Mouse (Mus musculus): ENCODE data around the gene Mepe. TPM values are rescaled to one million over a fixed set of nuclear protein-coding genes. Genes with fewer than 3 reads are reported as not detected.

Gene Mepe
- polyA plus RNA-seq, 1 experiment from 2014 or later = 0.58 TPM

DNA sequence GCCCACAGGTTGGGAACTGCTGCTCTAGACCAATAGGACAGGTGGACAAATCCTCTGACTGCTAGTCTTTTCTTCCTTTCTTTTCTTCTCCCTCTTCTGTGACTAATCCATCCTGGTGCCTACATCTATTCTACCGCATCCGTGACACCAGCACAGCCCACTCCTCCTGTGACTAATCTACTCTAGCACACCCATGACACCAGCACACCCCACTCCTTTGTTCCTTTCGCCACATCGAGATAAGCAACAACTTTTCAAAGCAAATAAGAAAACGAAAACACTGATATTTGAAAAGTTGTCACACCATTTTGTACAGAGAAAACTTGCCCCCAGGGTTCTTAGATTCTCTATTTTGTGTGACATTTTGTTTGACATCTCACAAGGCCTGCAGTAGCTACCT lies 5.0 kb downstream of the Mepe start:
- Histone ChIP-seq H3K36me3 (ENCODE audit: control insufficient read depth, insufficient read depth, low read length) (no peaks in the 10 kb centered on the region), H3K4me3 (ENCODE audit: low read depth, low read length) (no peak overlapping the region), H3K4me2 (ENCODE audit: low read depth, low read length) (no peak overlapping the region), H3K27me3 (replicated peaks; ENCODE audit: control insufficient read depth, insufficient read depth, low read length) (no peaks in the 10 kb centered on the region), H3K9me3 (ENCODE audit: control insufficient read depth, low read length) (no peaks in the 10 kb centered on the region), H3K27ac (replicated peaks; ENCODE audit: low read depth, low read length) (no peak overlapping the region), H3K9ac (ENCODE audit: low read depth, low read length) (no peak overlapping the region), H3K4me1 (ENCODE audit: control insufficient read depth, insufficient read depth, low read length) (no peaks in the 10 kb centered on the region)
- no peak for DNase-seq (ENCODE audit: low spot score)
- WGBS = 70% methylated on average over 5 of the region's 5 CpGs
- no peak for ATAC-seq (ENCODE audit: low read depth)

DNA sequence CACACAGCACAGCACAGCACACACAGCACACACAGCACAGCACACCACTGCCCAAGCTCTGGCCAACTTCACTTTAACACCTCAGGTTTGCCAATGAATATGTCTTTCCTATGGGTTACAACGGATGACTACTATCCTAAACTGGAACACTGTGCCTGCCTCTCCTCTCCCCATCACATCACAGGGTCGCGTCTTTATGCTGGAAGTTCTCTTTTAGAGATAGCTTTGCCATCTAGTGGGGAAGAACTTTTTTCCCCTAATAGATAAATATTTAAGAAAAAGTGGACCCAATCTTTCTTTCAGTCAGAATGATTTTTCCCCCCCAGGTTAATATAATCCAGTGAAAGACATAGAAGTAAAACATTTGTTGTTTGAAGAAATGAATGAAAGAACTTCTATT lies 7.2 kb downstream of the Mepe start:
- H3K27me3 ChIP-seq (replicated peaks; ENCODE audit: control insufficient read depth, insufficient read depth, low read length) = no peaks in the 10 kb centered on the region
- H3K27ac ChIP-seq (replicated peaks; ENCODE audit: low read depth, low read length) = no peak overlapping the region
- 64% methylated on average over 3 of the region's 3 CpGs for WGBS
- no peak overlapping the region for H3K9ac ChIP-seq (ENCODE audit: low read depth, low read length)
- no peaks in the 10 kb centered on the region for H3K9me3 ChIP-seq (ENCODE audit: control insufficient read depth, low read length)
- ATAC-seq (ENCODE audit: low read depth) (no peak), DNase-seq (ENCODE audit: low spot score) (no peak)
- H3K4me1 ChIP-seq (ENCODE audit: control insufficient read depth, insufficient read depth, low read length) = no peaks in the 10 kb centered on the region
- H3K4me3 ChIP-seq (ENCODE audit: low read depth, low read length) = no peak overlapping the region
- no peak overlapping the region for H3K4me2 ChIP-seq (ENCODE audit: low read depth, low read length)
- H3K36me3 ChIP-seq (ENCODE audit: control insufficient read depth, insufficient read depth, low read length) = no peaks in the 10 kb centered on the region

DNA sequence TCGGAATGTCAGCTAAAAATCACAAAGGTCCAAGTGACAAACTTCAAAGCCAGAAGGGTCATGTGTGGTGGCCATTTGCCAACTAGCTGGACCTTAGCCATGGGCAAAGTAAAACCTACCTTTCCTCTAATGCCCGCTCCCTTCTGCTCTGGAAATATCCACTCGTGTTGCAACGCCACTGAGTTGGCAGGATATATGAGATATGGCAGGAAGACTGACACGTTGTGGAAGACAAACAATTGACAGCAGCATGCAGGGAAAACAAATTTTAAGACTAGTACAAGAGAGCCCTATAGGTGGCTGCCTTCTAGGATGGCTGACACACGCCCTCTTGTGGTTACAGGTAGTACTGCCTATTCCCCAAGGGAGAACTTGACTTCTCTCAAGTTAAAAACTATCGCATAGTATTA lies 8.1 kb downstream of the Mepe start:
- ATAC-seq (ENCODE audit: low read depth) = peak; percentile 63
- no peak overlapping the region for H3K4me2 ChIP-seq (ENCODE audit: low read depth, low read length)
- H3K9me3 ChIP-seq (ENCODE audit: control insufficient read depth, low read length) = no peaks in the 10 kb centered on the region
- no peak overlapping the region for H3K27ac ChIP-seq (replicated peaks; ENCODE audit: low read depth, low read length)
- no peaks in the 10 kb centered on the region for H3K4me1 ChIP-seq (ENCODE audit: control insufficient read depth, insufficient read depth, low read length)
- 32% methylated on average over 7 of the region's 7 CpGs for WGBS
- no peaks in the 10 kb centered on the region for H3K36me3 ChIP-seq (ENCODE audit: control insufficient read depth, insufficient read depth, low read length)
- no peak overlapping the region for H3K4me3 ChIP-seq (ENCODE audit: low read depth, low read length)
- peak; percentile 74 for DNase-seq (ENCODE audit: low spot score)
- H3K9ac ChIP-seq (ENCODE audit: low read depth, low read length) = no peak overlapping the region
- no peaks in the 10 kb centered on the region for H3K27me3 ChIP-seq (replicated peaks; ENCODE audit: control insufficient read depth, insufficient read depth, low read length)

DNA sequence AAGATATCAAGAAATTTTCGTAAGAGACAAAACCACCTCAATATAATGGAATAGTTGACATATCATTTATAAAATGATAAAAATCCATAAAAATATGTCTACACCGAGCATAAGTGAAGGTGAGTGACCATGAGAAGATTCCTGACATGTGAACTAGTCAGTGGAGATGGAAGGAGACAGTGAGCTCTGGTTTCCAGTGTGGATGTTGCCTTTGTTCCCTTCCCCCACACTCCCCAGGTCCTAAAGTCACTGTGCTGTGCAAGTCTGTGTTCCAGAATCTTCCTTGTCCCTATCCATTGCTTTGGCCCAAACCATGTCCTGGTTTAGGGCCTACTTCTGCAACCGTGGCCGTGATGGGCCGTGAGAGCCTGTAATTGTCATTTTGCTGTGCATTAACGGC lies 8.5 kb downstream of the Mepe start:
- no peaks in the 10 kb centered on the region for H3K4me1 ChIP-seq (ENCODE audit: control insufficient read depth, insufficient read depth, low read length)

DNA sequence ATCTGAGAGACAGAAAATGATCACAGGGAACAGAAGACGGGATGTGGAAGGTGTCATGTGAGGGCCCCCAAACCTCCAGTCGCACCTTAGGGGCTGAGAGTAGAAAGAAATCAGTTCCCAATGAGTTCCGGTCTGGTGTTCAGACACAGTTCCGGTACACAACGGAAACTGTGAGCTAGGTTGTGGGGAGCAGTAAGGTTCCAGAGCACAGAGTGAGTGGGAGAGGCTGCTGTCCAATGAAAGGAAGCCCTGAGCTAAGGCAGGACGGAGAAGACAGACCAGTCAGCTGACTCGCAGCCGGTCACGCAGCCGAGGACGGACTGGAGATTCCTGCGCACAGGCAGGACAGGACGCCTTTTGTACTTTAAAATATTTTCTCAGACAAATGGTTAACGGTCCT lies 9.4 kb downstream of the Mepe start:
- no peaks in the 10 kb centered on the region for H3K9me3 ChIP-seq (ENCODE audit: control insufficient read depth, low read length)
- H3K4me2 ChIP-seq (ENCODE audit: low read depth, low read length) = no peak overlapping the region
- H3K9ac ChIP-seq (ENCODE audit: low read depth, low read length) = no peak overlapping the region
- no peak overlapping the region for H3K27ac ChIP-seq (replicated peaks; ENCODE audit: low read depth, low read length)
- no peak for DNase-seq (ENCODE audit: low spot score)
- no peaks in the 10 kb centered on the region for H3K4me1 ChIP-seq (ENCODE audit: control insufficient read depth, insufficient read depth, low read length)
- H3K27me3 ChIP-seq (replicated peaks; ENCODE audit: control insufficient read depth, insufficient read depth, low read length) = no peaks in the 10 kb centered on the region
- no peak overlapping the region for H3K4me3 ChIP-seq (ENCODE audit: low read depth, low read length)
- 84% methylated on average over 14 of the region's 14 CpGs for WGBS
- H3K36me3 ChIP-seq (ENCODE audit: control insufficient read depth, insufficient read depth, low read length) = no peaks in the 10 kb centered on the region
- ATAC-seq (ENCODE audit: low read depth) = no peak

More for the DNA sequence above, 8.5 kb downstream of the Mepe start:
- DNase-seq (ENCODE audit: low spot score) (no peak), ATAC-seq (ENCODE audit: low read depth) (no peak)
- no peak overlapping the region for H3K4me3 ChIP-seq (ENCODE audit: low read depth, low read length)
- H3K27ac ChIP-seq (replicated peaks; ENCODE audit: low read depth, low read length) = no peak overlapping the region
- H3K4me2 ChIP-seq (ENCODE audit: low read depth, low read length) = no peak overlapping the region
- no peak overlapping the region for H3K9ac ChIP-seq (ENCODE audit: low read depth, low read length)
- H3K27me3 ChIP-seq (replicated peaks; ENCODE audit: control insufficient read depth, insufficient read depth, low read length) = no peaks in the 10 kb centered on the region
- no peaks in the 10 kb centered on the region for H3K36me3 ChIP-seq (ENCODE audit: control insufficient read depth, insufficient read depth, low read length)
- WGBS = 75% methylated on average over 6 of the region's 6 CpGs
- H3K9me3 ChIP-seq (ENCODE audit: control insufficient read depth, low read length) = no peaks in the 10 kb centered on the region

DNA sequence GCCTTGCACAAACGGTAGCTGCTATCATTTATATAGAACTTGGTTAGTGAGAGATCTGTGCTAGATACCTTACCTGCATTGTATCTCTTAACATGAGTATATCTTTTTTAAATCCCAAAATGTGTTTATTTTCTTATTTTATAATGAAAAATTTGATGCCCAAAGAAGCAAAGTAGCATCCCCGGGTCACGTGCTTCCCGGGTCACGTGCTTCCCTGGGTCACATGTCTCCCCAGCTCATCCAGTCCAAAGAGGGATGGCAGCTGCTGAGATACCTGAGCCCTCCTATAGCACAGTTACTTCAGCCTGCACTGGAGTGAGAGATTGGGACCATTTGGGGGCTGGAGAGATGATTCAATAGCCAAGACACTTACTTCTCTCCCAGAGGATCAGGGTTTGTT lies 10.8 kb downstream of the Mepe start:
- H3K36me3 ChIP-seq (ENCODE audit: control insufficient read depth, insufficient read depth, low read length) = no peaks in the 10 kb centered on the region
- H3K27me3 ChIP-seq (replicated peaks; ENCODE audit: control insufficient read depth, insufficient read depth, low read length) = no peaks in the 10 kb centered on the region
- WGBS = 89% methylated on average over 5 of the region's 5 CpGs

DNA sequence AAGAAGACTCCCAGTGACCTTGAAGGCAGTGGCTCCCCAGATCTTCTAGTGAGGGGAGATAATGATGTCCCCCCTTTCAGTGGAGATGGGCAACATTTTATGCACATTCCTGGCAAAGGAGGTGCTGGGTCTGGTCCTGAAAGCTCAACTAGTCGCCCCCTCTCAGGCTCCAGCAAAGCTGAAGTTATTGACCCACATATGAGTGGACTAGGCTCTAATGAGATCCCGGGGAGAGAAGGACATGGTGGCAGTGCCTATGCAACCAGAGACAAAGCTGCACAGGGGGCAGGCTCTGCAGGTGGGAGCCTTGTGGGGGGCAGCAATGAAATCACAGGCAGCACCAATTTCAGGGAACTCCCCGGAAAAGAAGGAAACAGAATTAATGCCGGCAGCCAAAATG lies 12.4 kb downstream of the Mepe start:
- H3K9me3 ChIP-seq (ENCODE audit: control insufficient read depth, low read length) = no peaks in the 10 kb centered on the region
- H3K4me3 ChIP-seq (ENCODE audit: low read depth, low read length) = no peak overlapping the region
- 79% methylated on average over 4 of the region's 4 CpGs for WGBS
- H3K4me2 ChIP-seq (ENCODE audit: low read depth, low read length) = no peak overlapping the region
- DNase-seq (ENCODE audit: low spot score) (no peak), ATAC-seq (ENCODE audit: low read depth) (no peak)
- no peaks in the 10 kb centered on the region for H3K4me1 ChIP-seq (ENCODE audit: control insufficient read depth, insufficient read depth, low read length)
- no peak overlapping the region for H3K27ac ChIP-seq (replicated peaks; ENCODE audit: low read depth, low read length)
- no peaks in the 10 kb centered on the region for H3K36me3 ChIP-seq (ENCODE audit: control insufficient read depth, insufficient read depth, low read length)
- no peaks in the 10 kb centered on the region for H3K27me3 ChIP-seq (replicated peaks; ENCODE audit: control insufficient read depth, insufficient read depth, low read length)
- no peak overlapping the region for H3K9ac ChIP-seq (ENCODE audit: low read depth, low read length)

More for the DNA sequence above, 10.8 kb downstream of the Mepe start:
- H3K27ac ChIP-seq (replicated peaks; ENCODE audit: low read depth, low read length) = no peak overlapping the region
- no peaks in the 10 kb centered on the region for H3K9me3 ChIP-seq (ENCODE audit: control insufficient read depth, low read length)
- DNase-seq (ENCODE audit: low spot score) (no peak), ATAC-seq (ENCODE audit: low read depth) (no peak)
- no peaks in the 10 kb centered on the region for H3K4me1 ChIP-seq (ENCODE audit: control insufficient read depth, insufficient read depth, low read length)
- H3K9ac ChIP-seq (ENCODE audit: low read depth, low read length) = no peak overlapping the region
- H3K4me2 ChIP-seq (ENCODE audit: low read depth, low read length) = no peak overlapping the region
- H3K4me3 ChIP-seq (ENCODE audit: low read depth, low read length) = no peak overlapping the region

DNA sequence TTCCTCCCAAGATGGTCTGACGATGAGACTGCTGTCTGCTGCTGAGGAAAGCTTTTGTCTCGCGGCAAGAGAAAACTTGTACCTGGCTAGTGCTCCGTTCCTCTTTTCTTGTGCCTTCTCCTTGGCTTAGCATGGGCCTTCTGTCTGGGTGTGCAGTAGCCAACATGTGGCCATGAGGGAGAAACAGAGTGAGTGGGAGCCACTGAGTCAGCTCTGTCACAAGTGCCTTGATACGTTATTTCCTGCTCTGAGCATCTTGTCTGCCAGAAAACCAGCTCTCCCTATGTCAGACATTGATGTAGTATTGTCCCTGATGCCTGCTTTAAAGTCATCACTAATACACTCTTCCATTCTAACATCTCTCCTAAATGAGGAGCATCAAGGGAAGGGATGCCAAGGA lies 13.9 kb downstream of the Mepe start:
- Histone ChIP-seq H3K4me2 (ENCODE audit: low read depth, low read length) (no peak overlapping the region), H3K4me3 (ENCODE audit: low read depth, low read length) (no peak overlapping the region), H3K36me3 (ENCODE audit: control insufficient read depth, insufficient read depth, low read length) (no peaks in the 10 kb centered on the region), H3K27me3 (replicated peaks; ENCODE audit: control insufficient read depth, insufficient read depth, low read length) (no peaks in the 10 kb centered on the region), H3K27ac (replicated peaks; ENCODE audit: low read depth, low read length) (no peak overlapping the region), H3K9ac (ENCODE audit: low read depth, low read length) (no peak overlapping the region), H3K4me1 (ENCODE audit: control insufficient read depth, insufficient read depth, low read length) (no peaks in the 10 kb centered on the region), H3K9me3 (ENCODE audit: control insufficient read depth, low read length) (no peaks in the 10 kb centered on the region)
- no peak for DNase-seq (ENCODE audit: low spot score)
- no peak for ATAC-seq (ENCODE audit: low read depth)
- WGBS = 72% methylated on average over 5 of the region's 5 CpGs

DNA sequence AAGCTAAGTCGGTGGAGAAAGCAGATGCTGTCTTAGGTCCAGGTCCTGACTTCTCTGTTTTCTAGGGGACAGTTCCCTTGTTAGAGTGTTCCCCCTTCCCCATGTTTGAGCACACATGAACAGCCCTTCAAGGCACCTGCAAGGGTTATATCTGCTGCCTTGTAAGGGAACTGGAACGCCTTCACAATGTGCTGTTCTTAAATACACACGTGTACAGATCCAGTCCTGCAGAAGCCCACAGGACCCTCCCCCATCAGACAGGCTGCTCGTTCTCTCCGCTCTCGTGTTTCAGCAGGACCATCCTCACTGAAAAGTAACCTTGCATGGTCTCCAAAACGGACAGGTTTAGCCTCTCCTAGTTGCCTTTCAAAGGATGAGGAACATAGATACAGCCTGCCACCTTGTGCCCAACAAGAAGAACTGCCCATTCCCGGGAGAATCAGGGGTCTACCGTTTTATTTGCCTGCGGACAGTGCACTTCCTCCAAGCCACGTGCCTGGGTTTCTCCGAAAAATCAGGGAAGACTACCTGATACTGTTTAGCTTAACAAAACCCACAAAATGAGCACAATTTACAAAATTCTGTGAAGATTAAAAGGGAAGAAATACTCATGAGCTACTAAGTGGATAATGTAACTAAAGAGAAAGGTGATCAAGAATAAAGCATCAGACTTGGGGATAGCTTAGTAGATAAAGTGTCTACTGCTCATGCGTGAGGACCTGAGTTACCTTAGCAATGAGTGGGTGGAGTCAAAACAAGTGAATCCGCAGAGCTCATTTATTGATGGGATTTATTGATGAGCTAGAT lies 14.8 kb downstream of the Mepe start:
- H3K27me3 ChIP-seq (replicated peaks; ENCODE audit: control insufficient read depth, insufficient read depth, low read length) = no peaks in the 10 kb centered on the region
- H3K4me3 ChIP-seq (ENCODE audit: low read depth, low read length) = no peak overlapping the region
- H3K9me3 ChIP-seq (ENCODE audit: control insufficient read depth, low read length) = no peaks in the 10 kb centered on the region
- H3K4me2 ChIP-seq (ENCODE audit: low read depth, low read length) = peak overlapping the region; percentile 28
- 18% methylated on average over 14 of the region's 14 CpGs for WGBS
- peak; percentile 67; the same call in 1 of the 2 replicates for ATAC-seq (ENCODE audit: low read depth)
- H3K27ac ChIP-seq (replicated peaks; ENCODE audit: low read depth, low read length) = no peak overlapping the region
- no peaks in the 10 kb centered on the region for H3K36me3 ChIP-seq (ENCODE audit: control insufficient read depth, insufficient read depth, low read length)
- no peaks in the 10 kb centered on the region for H3K4me1 ChIP-seq (ENCODE audit: control insufficient read depth, insufficient read depth, low read length)
- peak; percentile 68 for DNase-seq (ENCODE audit: low spot score)
- no peak overlapping the region for H3K9ac ChIP-seq (ENCODE audit: low read depth, low read length)
